In genomic region chr11:118750745-118751330, GRCm38 (mm10) we compare ENCODE assay signal across 16 mouse cellular contexts.
A peak's percentile ranks its signal among the peaks of the same experiment; 100 is the strongest.
DNase-seq lines count a peak whose midpoint lies in the region; ATAC-seq and TF ChIP-seq lines count a peak whose summit lies in the region.
"Had no signal": no experiment of that assay in that cellular context is flagged by ENCODE, and none has a peak within 500 bp of the region (broad histone marks: within the 10 kb centered on the region; RNA-seq: fewer than 3 reads in every experiment).

No protein-coding gene starts in this region.

- TF ChIP-seq CTCF in layer of hippocampus, adult 2 months (conservative IDR thresholded peaks at IDR 0.05): no peak

- H3K36me3 ChIP-seq in forebrain, embryonic 16.5 days (ENCODE audit: control insufficient read depth, insufficient read depth): no peaks in the 10 kb centered on the region
- H3K36me3 ChIP-seq in forebrain, embryonic 14.5 days (ENCODE audit: control insufficient read depth, insufficient read depth, low read length): no peaks in the 10 kb centered on the region
- H3K36me3 ChIP-seq: liver, embryonic 15.5 days had no signal

- no peak for ATAC-seq in forebrain, embryonic 16.5 days
- ATAC-seq in forebrain, embryonic 14.5 days: no peak
- peak; percentile 79 for ATAC-seq in cerebellum, adult (ENCODE audit: insufficient number of reproducible peaks, low FRiP score, low TSS enrichment)
- ATAC-seq: activated CD4-positive, CD25-positive, alpha-beta regulatory T cell, adult 4 months; Patski had no signal

- H3K4me3 ChIP-seq in forebrain, embryonic 16.5 days (replicated peaks; ENCODE audit: low read length): no peak overlapping the region
- no peak overlapping the region for H3K4me3 ChIP-seq in forebrain, embryonic 14.5 days (ENCODE audit: low read depth, low read length)
- no peak overlapping the region for H3K4me3 ChIP-seq in layer of hippocampus, adult 2 months
- H3K4me3 ChIP-seq: liver, embryonic 15.5 days had no signal

- H3K27ac ChIP-seq in forebrain, embryonic 16.5 days (ENCODE audit: low read length): peak overlapping the region; percentile 57
- no peak overlapping the region for H3K27ac ChIP-seq in forebrain, embryonic 14.5 days (ENCODE audit: low read depth, low read length)
- H3K27ac ChIP-seq in layer of hippocampus, adult 2 months: peak overlapping the region; percentile 83
- H3K27ac ChIP-seq: liver, embryonic 15.5 days had no signal

- peaks cover 58% of the 10 kb centered on the region for H3K4me1 ChIP-seq in forebrain, embryonic 16.5 days (replicated peaks; ENCODE audit: control insufficient read depth, insufficient read depth, low read length)
- H3K4me1 ChIP-seq in forebrain, embryonic 14.5 days (ENCODE audit: control insufficient read depth, insufficient read depth, low read length): peaks cover 50% of the 10 kb centered on the region
- H3K4me1 ChIP-seq: liver, embryonic 15.5 days had no signal

- no peaks in the 10 kb centered on the region for H3K27me3 ChIP-seq in forebrain, embryonic 16.5 days (replicated peaks; ENCODE audit: control insufficient read depth, insufficient read depth, low read length)
- no peaks in the 10 kb centered on the region for H3K27me3 ChIP-seq in forebrain, embryonic 14.5 days (replicated peaks; ENCODE audit: control insufficient read depth, insufficient read depth, low read length)

- no peak overlapping the region for H3K4me2 ChIP-seq in forebrain, embryonic 16.5 days (ENCODE audit: low read length)
- no peak overlapping the region for H3K4me2 ChIP-seq in forebrain, embryonic 14.5 days (ENCODE audit: low read length)
- H3K4me2 ChIP-seq: liver, embryonic 15.5 days had no signal

- no peak overlapping the region for H3K9ac ChIP-seq in forebrain, embryonic 16.5 days (replicated peaks; ENCODE audit: low read depth, low read length)
- H3K9ac ChIP-seq in forebrain, embryonic 14.5 days (ENCODE audit: low read length): no peak overlapping the region
- H3K9ac ChIP-seq: liver, embryonic 15.5 days had no signal

- DNase-seq in forebrain, embryonic 14.5 days (ENCODE audit: low spot score): no peak
- DNase-seq in layer of hippocampus, adult 2 months (ENCODE audit: low spot score in 2 of 2): no peak
- DNase-seq in layer of hippocampus, adult 11-12 months (ENCODE audit: low spot score): no peak
- DNase-seq in cerebellum, adult 9-11 months: peak; percentile 96
- DNase-seq in right cerebral cortex, postnatal 4 days: no peak
- no peak for DNase-seq in Muller cell, postnatal 12 days (ENCODE audit: inconsistent ontology term)
- DNase-seq: adrenal gland, postnatal 14 days; embryo, embryonic 11 days; gastrocnemius, postnatal 14 days; lung, postnatal 10 days; thymus, postnatal 25 days had no signal

- H3K9me3 ChIP-seq in forebrain, embryonic 16.5 days (ENCODE audit: control insufficient read depth, low read length): no peaks in the 10 kb centered on the region
- H3K9me3 ChIP-seq in forebrain, embryonic 14.5 days (replicated peaks; ENCODE audit: control insufficient read depth, low read length): no peaks in the 10 kb centered on the region
- H3K9me3 ChIP-seq: liver, embryonic 15.5 days had no signal

- WGBS in forebrain, embryonic 16.5 days: 68% methylated on average over 11 of the region's 11 CpGs
- 74% methylated on average over 11 of the region's 11 CpGs for WGBS in forebrain, embryonic 14.5 days
